Mouse (Mus musculus) testis, postnatal 14 days (tissue): Measurements from ENCODE around the gene Fstl4.

Source experiments
- DNase-seq: peaks from one replicate; pipeline ENCODE4 v3.0.0; 2021; ENCODE audit warnings: low spot score

Gene Fstl4

DNA sequence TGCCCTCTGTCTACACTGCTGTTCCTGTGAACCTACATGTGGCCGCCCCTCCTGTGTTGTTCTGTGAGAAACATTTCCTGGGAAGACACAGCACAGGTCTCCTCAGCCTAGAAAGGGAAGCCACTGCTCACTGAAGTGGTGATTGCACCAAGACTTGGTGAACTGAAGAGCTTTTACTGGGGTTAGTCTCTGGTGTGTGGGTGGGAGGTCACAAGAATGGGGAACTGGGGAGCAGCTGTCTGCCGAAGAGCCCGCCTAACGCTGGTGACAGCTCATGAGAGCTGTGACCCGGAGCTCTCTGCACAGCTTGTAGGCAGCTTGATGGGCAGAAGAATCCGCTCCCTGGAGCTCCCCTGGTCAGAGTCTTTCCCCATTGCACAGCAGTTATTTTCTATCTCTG is 260.0 kb downstream of the Fstl4 start:
- no peak for DNase-seq

DNA sequence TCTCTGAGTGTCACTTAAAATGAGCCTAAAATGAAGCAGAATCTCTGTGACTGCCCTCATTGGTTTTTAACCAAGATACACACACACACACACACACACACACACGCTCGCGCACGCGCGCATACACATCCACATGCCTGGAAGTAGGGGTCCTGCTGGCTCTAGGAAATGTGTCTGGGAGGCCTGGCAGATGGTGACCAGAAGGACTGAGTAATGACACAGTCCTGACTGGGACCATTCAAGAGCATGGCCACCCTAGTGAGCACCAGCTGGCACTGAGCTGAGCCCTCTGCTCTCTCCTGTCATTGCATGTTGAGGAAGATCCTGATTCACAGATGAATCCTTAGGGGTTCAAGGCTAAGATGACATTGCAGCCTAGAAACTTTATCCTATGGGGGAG is 261.3 kb downstream of the Fstl4 start:
- DNase-seq = no peak

DNA sequence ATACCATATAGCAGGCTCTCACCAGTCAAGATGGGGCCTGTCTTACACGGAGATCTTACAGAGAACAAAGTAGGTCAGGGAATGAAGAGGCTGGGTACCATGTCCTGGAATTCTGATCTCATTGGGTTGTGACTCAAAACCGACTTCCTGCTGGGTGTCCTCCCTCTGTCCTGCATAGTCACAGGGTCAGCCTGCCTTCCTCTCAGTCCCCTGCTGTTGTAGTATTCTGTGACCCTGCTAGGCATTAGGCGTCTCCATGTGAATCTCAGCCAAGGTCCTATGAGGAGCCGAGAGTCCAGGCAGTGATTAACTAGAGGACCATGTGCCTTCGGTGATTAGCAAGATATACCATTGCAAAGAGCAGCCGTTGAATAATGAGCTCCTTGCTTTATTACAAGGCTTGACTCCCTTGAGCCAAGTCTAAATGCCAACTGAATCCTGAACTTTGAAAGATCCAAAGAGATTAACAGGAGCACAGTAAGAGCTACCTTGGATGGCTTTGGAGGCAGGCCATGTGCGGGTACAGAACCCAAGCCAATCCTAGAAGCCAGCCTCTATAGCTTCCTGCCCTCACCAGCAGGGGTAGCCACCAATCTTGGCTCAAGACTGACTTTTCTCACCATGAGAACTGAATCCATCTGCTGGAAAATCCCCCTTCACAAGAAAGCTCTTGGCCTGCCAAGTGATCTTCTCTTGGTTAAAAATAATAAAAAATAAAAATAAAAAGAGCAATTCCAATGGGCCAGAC is 264.2 kb downstream of the Fstl4 start:
- DNase-seq = no peak

DNA sequence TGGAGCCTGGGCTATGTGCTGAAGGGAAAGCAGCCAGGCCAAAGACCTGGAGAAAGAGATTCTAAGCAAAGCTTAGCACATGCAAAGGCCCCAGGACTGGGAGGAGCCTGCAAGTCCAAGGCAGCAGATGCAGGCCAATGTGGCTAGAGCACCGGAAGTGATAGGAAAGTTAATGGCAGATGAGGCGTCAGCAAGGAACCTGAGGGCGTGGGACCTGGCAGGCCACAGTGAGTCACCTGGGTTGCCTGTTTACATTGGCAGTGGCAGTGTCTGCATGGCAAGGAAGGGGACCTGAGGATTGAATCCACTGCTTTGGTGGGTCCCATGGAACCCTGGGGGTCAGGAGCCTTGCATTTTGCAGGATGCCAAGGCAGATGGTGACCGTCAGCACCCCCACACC is 267.3 kb downstream of the Fstl4 start:
- DNase-seq = no peak

DNA sequence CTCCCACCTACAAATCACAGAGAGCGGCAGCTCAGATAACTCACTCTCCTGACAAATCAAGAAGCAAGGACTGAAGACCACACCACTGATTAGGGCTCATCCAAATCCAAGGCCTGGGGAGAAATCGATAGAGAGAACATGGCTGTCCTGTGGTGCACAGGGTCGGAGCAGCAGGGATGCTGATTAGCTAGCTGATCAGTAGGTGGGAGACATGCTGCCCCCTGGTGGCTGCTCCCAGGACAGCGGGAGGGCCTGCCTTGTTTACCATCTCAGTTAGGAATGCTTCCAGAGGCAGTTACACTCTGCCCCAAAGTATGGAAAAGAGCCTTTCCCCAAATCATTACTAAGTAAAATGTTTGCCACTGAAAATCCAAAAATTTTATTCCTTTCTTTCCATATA is 267.9 kb downstream of the Fstl4 start:
- DNase-seq = peak; percentile 64

DNA sequence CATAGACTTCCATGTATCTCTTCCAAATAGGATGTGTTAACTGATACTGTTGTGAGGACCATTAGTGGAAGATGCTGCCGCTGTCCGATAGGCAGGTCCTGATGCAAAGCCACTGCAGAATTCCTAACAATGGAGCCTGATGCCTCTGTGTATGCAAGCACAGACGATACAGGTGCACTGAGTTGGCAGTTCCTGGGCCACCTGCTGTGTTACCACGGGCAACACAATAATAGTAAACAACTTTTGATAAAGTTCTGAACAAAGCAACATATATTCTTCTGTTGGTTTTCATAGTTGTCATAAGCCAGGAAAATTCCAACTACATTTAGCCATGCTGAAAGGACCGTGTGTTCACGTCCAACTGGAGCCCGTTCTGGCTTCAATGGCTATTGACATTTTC is 271.0 kb downstream of the Fstl4 start:
- DNase-seq = no peak

DNA sequence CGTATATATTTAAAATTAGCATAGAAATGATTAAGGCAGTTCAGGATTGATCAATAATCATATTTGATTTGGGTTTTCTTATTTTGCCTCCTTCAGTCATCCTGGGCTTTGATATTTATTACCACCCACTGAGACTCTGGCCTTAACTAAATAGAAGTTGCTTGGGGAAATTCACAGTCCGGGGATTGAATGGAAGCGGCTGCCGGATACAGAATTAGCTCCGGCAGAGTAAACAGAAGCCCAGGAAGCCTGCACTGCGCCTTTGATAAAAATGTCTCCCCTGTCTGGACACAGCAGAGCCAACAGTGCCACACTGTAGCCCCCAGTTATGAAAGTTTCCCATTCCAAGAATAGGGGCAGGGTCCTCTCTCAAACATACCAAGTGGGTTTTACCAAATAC is 282.4 kb downstream of the Fstl4 start:
- DNase-seq = no peak

DNA sequence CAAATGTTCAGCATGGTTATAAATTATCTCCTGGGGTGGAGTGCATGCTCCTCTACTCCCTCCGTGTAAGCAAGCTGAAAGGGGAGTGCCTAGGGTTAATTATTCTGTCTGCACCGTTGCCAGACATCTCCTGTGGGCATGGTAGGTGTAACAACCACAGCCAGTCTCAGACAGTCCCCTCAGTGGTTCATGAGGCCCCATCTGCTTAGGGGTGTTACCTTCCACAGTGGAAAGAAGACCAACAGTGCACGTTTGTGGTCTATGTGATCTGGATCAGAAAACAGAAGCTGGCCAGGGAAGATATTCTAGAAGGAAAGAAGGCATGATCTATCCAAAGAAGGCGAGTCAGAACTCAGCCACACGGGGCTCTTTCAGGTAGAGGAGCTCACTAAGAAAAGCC is 289.7 kb downstream of the Fstl4 start:
- DNase-seq = no peak

DNA sequence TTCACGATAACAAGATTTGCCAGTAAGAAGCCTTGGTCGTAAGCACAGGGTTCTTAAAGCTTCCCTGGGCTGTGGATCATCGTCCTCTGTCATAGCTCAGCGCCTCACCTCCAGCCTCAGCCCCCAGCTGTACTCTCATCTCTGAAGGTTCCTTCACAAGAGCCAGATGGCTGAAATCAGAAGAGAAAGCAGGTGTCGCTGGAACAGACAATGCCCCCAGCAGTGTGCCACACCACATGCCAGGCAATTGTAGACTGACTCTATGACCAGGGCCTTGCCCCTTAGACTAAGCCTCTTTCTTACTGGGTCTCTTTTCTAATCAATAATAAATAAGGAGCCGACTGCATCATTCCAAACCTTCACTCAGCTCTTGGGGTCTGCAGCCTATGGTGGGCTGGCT is 291.5 kb downstream of the Fstl4 start:
- DNase-seq = no peak

DNA sequence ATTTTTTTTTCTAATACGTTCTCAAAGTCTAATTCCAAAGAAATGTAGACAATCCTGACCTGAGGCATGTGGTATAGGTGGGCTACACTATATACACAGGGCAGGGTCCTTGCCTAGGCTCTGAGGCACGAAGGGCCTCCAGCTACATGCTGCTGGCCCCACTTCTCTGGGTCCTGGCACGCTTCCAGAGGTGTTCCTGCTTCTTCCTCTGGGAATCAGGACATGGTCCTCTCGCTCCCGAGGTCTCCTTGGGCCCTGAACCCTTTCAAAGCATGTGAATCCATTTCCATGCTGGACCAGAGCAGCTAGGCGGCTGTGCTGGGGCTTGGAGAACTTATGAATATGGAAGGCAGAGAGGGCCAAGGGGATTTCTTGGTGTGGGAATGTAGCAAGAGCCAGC is 292.3 kb downstream of the Fstl4 start:
- DNase-seq = no peak

DNA sequence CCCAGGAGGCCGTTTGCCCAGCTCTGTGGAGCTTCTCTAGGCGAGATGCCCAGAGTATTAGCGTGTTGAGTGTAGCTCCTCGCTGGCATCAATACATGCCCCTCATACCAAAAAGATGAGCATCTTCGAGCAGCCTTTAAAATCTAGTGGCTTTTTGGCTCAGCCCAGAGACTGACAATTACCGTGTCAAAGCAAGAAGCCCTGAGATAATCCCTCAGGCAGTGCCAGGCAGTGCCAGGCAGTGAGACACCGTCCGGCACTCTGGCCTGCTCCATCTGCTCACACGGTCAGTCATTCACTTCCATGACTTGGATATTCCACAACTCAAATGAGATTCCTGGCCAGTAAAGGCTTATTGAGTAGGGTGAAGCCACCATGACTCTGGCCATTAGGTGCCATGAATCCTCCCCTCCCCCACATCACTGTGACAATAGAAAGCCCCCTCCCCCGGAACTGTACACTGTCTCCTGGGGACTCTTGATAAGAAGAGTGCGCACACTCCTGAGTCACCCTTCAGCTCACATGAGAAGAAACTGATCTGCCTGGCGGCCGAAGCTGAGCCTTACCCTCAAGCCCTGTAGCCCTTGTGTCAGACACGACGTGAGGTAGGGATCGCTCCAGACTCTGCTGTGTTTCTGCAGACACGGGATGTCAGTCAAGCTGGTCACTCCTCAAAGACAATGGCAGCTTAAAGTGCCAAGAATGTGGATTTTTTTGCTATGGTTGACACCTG is 293.6 kb downstream of the Fstl4 start:
- DNase-seq = no peak

DNA sequence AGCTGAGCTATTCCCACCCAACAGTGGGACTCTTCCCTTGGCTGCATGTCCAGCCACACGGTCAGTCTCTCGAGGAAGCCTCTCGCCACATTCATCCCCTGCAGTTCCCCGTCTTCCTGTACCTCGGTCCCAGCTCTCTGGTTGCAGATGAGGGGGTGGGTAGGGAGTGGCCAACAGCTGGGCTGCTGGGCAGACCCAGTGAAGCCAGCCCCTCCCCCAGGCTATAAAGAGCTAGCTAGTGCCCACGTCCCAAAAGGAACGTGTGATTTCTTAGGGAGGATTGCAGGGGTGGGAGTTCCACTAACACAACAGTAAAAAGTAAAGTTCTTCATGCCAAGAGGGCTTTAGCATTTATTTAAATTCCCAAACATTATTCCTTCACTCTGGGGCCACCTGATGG is 294.1 kb downstream of the Fstl4 start:
- no peak for DNase-seq

DNA sequence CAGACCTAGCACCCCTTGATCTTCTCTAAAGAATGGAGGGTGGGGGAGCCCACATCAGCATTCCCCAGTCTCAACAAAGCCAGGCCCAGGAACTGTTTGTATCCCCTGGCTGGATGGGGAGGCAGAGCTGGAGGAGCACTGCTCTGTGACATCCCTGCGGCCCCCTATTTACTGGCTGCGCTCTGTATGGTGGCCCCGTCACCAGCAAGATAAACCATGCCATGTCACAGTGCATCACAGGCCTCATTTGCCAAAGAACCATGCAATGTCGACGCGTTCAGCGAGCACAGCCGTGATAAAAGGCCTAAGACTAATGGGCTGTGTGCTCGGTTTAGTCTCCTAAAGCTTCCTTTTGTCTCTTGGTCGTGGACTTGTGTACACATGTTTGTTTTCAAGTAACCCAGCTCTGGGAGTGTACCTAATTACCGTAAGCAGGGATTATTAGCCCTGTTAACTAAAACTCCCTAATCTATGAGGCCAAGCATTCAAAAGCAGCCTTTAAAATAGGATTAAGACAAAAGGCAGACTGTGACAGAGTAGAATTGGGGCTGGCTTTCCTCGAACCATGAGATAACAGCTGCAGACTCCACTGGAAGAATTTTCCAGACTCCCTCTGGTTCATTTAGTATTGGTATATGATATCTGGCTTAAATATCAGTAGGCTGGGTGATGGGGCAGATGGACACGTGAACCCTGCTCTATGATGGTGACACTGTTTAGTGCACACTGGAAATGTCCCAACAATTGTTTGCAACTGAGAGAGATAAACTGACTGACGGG is 303.5 kb downstream of the Fstl4 start:
- DNase-seq = no peak

DNA sequence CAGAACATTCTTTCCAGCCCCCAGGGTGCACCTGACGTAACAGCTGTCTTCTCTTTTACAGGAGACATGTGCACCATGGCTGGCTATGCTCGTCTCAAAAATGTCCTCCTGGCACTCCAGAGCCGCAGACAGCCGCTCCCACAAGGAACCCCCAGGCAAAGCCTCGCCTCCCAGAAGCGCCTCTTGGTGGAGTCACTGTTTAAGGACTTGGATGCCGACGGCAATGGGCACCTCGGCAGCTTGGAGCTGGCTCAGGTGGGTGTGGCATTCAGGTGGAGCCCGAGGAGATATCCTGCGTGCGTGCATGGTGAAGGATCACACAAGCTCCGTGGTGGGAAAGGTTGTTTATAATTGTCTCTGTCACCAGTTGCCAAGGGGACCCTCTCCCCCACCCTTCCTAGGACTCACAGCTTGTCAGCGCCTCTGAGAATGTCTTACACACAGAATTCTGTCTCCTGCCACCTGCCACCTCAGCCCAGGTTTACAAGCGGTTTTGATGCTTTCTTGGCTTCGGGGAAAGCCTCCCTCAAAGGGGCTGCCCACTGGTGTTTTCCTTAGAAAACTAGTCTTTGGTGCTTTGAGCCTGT is 304.1 kb downstream of the Fstl4 start:
- DNase-seq = no peak

DNA sequence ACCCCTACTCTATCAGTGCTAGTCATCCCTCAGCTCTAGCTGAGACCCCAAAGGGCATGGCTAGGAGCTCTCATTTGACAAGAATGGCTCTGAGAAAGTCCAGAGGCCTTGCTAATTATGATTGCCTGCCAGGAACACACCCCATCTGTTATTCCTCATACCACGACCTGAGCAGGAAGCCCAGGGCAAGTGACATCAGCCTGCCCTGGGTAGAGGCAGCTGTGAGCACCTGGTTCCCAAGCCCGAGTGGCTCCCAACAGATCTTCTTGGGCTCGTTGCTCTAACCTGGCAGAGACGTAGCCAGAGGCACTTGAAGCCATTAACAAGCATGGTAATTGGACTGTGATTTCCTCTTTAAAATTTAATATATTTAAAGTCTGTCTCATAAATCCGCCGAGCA is 305.3 kb downstream of the Fstl4 start:
- DNase-seq = no peak

DNA sequence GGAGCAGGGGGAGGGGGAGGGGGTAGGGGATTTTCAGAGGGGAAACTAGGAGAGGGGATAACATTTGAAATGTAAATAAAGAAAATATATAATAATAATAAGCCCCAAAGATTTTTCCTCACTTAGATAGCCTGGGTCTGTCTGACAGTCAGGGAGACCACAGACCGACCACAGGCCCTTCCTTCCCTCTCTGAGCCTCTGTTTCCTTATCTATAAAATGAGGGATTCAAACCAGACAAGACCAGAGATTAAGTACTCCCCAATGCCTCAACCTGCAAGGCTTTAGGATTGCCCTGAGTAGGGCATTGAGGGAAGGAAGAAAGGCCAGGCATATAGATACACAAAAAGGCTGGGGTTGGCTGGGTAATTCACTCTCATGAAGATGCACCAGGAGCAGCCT is 307.2 kb downstream of the Fstl4 start:
- no peak for DNase-seq

DNA sequence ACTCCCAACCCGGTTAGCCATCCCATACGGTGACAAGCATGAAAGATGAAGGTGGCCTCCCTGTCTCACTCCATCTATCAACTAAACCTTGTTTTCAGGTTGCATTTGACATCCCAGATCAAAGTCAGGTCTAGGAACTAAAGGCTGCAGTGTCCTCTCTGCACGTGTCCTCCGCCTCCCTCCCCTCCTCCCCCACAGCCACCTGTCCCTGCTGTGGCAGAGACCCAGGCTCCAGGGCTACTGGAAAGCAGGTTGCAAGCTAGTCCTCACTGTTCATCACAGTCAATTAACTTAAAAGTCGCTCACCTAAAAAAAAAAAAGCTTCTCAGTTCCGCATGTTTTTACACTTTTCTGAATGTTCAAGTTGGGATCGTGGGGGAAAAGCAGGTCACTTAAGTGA is 313.2 kb downstream of the Fstl4 start:
- DNase-seq = no peak

DNA sequence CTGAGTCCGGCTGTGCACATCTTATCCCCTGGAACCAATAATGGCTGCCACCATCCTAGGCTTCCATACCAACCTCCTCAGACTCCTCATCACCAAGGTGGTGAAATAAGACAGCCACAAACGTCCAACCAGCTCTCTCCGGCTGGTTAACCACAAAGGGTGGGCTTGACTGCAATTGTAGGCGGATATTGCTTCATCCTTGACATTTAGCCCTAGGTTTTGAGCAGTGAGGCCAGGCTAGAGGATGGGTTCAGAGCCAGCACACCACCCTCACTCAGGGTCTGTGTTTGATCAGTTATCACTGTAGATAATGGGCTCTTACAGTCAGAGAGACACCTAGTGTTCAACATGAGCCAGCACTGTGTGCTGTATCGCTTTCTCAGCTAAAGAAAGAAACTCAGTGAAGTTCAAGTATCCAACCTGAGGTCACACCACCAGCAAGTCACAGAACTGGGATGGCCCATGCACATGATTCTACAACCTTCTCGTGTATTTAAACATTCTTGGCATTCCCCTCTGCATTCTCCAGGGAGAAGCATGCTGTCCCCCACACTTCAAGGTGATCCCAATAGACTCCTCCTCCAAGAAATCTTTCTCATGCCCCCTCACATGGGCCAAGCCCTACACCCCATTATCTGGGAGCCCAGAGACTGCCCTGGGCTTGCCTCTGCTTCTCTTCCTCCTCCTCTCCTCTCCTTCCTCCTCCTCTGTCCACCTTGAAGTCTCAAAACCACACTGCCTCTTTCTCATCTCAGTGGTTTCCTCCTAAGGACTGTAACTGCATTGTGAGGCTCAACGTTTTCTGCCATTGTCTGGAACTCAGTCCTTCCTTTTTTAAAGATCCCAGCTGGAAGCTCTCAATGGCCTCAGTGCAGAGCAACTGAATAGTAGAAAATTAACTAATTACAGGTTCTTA is 314.2 kb downstream of the Fstl4 start:
- no peak for DNase-seq

DNA sequence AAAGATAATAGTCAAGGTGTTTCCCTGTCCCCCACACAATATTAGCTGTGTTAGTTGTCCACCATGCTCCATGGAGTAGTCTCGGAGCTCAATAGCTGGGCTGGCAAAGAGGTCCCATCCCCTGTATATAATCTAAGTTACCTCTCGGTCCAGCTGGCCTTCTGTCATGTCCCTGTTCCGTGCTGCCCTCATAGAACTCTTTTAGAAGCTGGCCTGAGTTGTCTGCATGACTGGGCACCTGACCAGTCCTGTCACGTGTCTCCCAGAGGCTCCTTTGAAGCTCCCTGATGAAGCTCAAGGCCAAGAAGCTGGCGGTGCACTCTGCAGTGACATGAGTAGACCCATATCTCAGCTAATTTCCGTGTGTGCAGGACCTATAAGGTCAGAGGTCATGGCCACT is 316.9 kb downstream of the Fstl4 start:
- DNase-seq = no peak

DNA sequence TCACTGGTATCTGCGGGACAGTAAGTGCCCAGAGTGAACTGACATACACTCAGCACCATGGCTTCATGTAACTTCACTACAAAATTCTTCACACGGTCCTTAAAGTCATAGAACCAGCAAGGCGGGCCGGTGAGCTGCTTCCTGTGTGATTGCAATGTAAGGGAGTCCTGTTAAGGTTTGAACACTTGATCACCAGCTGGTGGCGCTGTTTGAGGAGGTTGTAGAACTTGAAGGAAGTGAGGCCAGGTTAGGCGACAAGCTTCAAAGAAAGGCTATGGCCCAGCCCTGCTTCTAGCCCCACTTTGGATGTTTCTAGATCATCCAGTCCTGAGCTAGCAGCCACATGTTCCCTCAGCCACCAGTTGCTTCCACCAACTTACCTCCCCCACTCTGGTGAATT is 320.9 kb downstream of the Fstl4 start:
- no peak for DNase-seq

DNA sequence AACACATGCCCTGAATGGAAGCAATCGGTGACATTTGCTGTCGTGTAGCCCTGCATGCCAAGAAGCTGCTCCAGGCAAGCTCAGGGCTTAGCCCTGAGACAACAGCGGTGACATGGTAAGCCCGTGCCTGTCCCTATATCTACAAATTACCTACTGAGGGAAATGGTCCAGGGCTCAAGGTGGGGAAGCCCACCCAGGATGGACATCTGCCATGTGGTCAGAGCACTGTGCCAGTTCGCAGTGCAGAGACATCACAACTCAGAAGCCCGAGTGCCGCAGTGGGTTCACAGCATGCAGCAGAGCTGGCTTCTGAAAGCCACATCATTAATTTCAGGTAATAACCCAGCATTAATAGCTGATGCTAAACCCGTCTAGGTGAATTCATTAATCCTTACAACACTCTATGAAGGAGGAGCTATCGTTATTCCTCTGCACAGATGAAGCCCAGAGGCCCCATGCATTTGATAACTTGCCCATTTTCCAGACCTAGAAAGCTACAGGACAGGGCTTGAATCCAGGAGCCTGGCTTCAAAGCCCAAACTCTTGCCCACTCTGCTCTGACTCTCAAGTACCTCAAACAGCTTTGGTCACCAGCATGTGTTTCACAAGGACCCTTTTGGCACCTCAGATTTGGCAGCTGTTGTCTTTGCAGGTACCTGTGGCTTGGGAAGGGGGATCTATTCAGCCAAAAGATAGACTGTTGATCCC is 321.6 kb downstream of the Fstl4 start:
- no peak for DNase-seq
